Mouse (Mus musculus): Measurements from ENCODE around the gene Slc4a7. TPM values are rescaled to one million over a fixed set of nuclear protein-coding genes. Genes with fewer than 3 reads are reported as not detected.

Gene Slc4a7
- polyA plus RNA-seq (2015; fragmentation: Illumina TruSeq; extraction: RNeasy Lipid Tissue Mini Kit (QIAGEN cat#74804); ENCODE audit: insufficient read depth, low read depth, low replicate concordance), result 3.5 TPM

DNA sequence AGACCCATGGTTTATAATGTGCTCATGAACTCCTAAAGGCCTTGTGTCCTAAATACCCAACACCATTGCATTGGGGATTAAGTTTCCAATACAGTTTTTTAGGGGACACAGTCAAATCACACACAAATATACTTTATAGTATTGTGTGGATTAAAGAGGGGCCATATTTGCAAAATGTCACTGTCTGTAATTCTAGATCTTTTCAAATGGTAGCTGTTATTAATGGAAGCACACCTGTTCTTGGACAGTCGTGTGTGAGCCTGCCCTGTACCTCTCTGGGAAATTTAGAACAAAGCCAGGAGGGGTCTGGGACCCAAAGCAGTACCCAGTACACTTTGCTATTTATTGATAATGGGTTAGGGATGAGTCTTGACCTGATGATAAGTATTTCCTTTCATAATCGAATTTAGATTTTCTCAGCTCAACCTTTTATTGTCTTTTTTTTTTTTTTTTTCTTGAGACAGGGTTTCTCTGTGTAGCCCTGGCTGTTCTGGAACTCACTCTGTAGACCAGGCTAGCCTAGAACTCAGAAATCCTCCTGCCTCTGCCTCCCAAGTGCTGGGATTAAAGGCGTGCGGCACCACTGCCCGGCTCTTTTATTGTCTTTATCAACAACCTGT, at the start of gene Slc4a7:
Slc4a7 (plus strand) TSS at position 570 of the 620 bp plus-strand sequence.

DNA sequence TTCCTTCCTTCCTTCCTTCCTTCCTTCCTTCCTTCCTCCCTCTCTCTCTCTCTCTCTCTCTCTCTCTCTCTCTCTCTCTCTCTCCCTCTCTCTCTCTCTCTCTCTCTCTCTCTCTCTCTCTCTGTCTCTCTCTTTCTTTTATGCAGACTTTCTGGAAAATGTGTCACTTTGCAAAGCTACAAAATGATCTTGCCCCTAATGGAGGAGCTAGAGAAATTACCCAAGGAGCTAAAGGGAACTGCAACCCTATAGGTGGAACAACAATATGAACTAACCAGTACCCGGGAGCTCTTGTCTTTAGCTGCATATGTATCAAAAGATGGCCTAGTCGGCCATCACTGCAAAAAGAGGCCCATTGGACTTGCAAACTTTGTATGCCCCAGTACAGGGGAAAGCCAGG, 101.0 kb downstream of the Slc4a7 start, which contains the start of gene Nek10:
Nek10 (plus strand) TSS at position 301 of the 400 bp plus-strand sequence.

Other genes with a start within 250 kb of the Slc4a7 start
- gene Nek10, start 101.1 kb downstream of the Slc4a7 start, polyA plus RNA-seq (2015; fragmentation: Illumina TruSeq; extraction: RNeasy Lipid Tissue Mini Kit (QIAGEN cat#74804); ENCODE audit: insufficient read depth, low read depth, low replicate concordance), result 0.07 TPM

All from pancreas, adult 10 weeks (tissue).